Mouse (Mus musculus) Patski (cell line): Measurements from ENCODE around the gene Nt5c3b. TPM values are rescaled to one million over a fixed set of nuclear protein-coding genes. Genes with fewer than 3 reads are reported as not detected.

Source experiments
- ATAC-seq: fragments of 100-300 bp; one replicate; pipeline ENCODE4 v1.8.0; 2021
- CTCF ChIA-PET: fragments of 350-600 bp; sonication (Branson Sonifier 250); formaldehyde crosslinking; loops from one replicate; lab custom pipeline; 2022; ENCODE audit warnings: inconsistent platforms; lab: Charles Lee
- POLR2A ChIA-PET: fragments of 350-600 bp; sonication (Branson Sonifier 250); formaldehyde crosslinking; loops from one replicate; lab custom pipeline; 2022; ENCODE audit warnings: antibody characterized with exemption, inconsistent platforms; lab: Charles Lee
- DNase-seq: peaks from one replicate; pipeline ENCODE4 v3.0.0-alpha.2; 2011; ENCODE audit warnings: low read depth, low spot score
- H3K27me3 ChIP-seq: fragments of 371-371 bp; one replicate; pipeline ENCODE4 v1.5.1; 2021
- CTCF ChIP-seq: fragments of 100-300 bp; IDR thresholded peaks from one replicate; pipeline ENCODE4 v1.5.1; 2021
- in situ Hi-C: fragments of 300-500 bp; cut with MboI; formaldehyde crosslinking; loops from 3 replicates; pipeline ENCODE4 v1.11.1; 2018; ENCODE audit warnings: low pct_unique_long_range_greater_than_20kb, mixed read lengths
- polyA plus RNA-seq: library from polyadenylated mRNA; unstranded; gene quantifications from one replicate; pipeline ENCODE4 v1.2.3, GENCODE M21; 2021

Gene Nt5c3b
- polyA plus RNA-seq, 1 experiment from 2014 or later = 59.8 TPM

DNA sequence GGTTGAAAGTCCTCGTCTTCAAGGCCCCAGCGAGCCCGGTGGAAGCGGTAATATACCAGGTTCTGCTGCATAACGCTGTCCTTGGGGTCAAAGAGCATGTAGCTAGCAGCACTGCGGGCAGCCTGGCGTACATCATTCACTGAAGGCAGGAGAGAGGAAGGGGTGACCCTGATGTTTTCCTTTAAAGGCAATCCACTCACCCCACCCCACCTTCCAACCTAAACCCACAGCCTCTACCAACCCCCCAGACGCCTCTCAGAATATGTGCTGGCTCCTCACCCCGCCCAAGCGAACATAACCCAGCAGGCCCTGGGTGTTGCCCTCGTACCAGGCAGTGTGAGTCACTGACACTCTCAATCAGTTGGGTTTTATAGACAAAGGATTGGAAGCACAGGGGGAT, 29.9 kb downstream of the Nt5c3b start:
- H3K27me3 ChIP-seq = no peaks in the 10 kb centered on the region
- in situ Hi-C loops = no loop called here
- POLR2A ChIA-PET = no interaction called here
- CTCF ChIA-PET = interaction anchor here (1.0 kb wide), 1 partner anchor 63 kb away, joined by 3 read pairs; no protein-coding TSS in a partner anchor
- no peak for TF ChIP-seq CTCF
- ATAC-seq (no peak), DNase-seq (no peak)

GRCm38 (mm10) chr11:100409686-100410085, 31.9 kb downstream of the Nt5c3b start:
- no peaks in the 10 kb centered on the region for H3K27me3 ChIP-seq
- in situ Hi-C loops = loop anchor here (5.0 kb wide), 1 partner anchor 47 kb away; no protein-coding TSS in a partner anchor
- ATAC-seq (no peak), DNase-seq (no peak)
- ChIA-PET CTCF (interaction anchor here (1.5 kb wide), 1 partner anchor 9 kb away, joined by 3 read pairs; no protein-coding TSS in a partner anchor), POLR2A (no interaction called here)
- no peak for TF ChIP-seq CTCF

DNA sequence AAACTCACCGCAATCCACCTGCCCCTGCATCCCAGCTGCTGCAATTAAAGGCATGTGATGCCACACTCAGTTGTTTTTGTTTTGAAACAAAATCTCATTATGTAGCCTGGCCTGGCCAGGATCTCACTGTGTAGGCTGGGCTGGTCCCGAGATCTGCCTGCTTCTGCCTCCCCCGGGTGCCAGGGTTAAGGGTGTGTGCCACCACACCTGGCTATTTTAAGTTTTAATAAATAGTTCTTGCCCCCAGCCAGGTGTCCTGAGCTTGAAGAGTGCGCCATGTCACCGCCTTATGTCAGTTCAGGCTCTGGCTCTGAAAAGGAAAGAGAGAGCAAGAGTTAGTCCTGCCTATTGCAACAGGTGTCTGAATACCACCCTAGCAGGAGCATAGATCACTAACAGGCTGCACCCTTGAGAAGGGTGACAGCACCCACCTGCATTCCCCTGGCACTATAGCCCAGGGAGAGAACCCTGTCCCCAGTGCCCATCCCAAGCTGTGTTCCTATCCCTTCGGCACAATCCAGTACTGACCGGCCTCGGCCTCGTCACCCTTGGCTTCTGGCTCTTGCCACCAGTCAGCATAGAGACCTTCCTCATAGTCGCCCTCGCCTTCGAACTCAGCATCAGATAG, 32.7 kb downstream of the Nt5c3b start:
- ATAC-seq (no peak), DNase-seq (no peak)
- in situ Hi-C loops = loop anchor here (5.0 kb wide), 1 partner anchor 47 kb away; no protein-coding TSS in a partner anchor
- POLR2A ChIA-PET = no interaction called here
- no peaks in the 10 kb centered on the region for H3K27me3 ChIP-seq
- CTCF ChIA-PET = interaction anchor here (1.0 to 2.7 kb wide), 7 partner anchors 12 to 50 kb away, joined by 3 to 13 read pairs (median 8); partner anchors contain the start of gene Jup
- TF ChIP-seq CTCF = no peak

DNA sequence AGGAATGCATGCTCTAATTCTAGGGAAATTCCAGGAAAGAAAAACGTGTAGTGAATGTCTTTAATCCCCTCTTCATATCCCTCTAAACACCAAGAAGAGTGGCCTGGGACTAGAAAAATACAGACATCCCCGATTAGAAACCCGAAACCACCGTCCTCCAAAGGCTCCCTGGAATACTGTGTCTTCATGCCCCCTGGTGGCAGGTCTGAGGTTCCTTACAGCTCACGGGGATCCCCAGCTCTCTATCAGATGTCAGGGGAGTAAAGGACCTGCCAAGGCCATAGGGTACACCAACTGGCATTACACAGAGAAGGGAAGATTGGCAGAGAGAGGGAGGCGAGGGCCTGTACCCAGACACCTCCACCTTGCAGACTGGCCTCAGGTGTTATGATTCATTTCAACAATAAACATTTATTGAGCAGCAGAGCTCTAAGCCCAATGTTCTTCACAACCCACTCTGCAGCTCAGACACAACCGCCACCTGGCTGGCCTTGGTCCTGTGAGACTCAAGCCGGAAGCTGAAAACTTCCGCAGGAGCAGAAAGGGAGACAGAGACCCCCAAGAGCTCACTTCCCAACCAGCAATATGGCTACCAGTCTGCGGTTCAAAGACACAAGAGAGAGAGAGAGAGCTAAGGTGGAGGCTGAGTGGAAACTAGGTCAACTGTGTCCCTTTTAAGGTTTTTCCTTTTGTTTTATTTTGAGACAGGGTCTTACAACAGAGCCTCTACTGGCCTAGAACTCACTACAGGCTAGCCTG, 33.4 kb downstream of the Nt5c3b start:
- in situ Hi-C loops = loop anchor here (5.0 kb wide), 1 partner anchor 46 kb away; no protein-coding TSS in a partner anchor
- no peaks in the 10 kb centered on the region for H3K27me3 ChIP-seq
- peak; percentile 92 for TF ChIP-seq CTCF
- DNase-seq (no peak), ATAC-seq (no peak)
- ChIA-PET POLR2A (interaction anchor here (0.6 to 1.1 kb wide), 2 partner anchors 10 to 41 kb away, joined by 3 read pairs; partner anchors contain the start of gene Jup), CTCF (interaction anchor here (1.0 to 2.7 kb wide), 8 partner anchors 11 to 49 kb away, joined by 3 to 13 read pairs (median 7); partner anchors contain the start of gene Jup)

DNA sequence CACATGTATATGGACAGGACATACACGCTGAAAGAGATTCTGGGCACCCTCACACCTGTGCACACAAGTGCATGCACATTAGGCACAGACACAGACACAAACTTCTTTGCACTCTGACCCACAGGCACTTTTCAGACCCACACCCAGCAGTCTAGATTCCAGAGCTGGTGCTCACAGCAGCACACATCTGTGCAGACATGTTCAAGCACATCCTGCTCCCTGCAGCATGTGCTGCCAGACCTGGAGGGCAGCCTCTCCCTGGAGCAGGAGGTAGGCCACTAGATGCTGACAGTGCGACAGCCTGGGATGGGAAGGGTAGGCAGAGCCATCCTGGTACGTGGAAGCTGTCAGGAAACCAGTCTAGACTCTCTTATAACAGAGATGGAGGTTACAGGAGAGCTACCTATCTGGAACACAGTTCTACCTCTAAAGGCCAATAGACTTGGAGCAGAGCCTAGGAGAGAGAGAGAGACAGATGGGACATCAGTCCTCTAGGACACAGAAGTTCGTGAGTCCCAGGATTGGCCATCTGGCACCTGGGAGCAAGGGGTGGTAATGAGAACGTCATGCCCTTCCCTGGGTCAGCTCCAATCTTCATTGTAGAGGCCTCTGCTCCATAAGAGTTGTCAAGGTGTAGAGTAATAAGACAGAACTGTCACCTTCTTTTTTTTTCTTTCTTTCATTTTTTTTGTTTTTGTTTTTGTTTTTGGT, 34.5 kb downstream of the Nt5c3b start:
- CTCF ChIA-PET = interaction anchor here (0.7 to 2.7 kb wide), 7 partner anchors 10 to 48 kb away, joined by 3 to 13 read pairs (median 8); partner anchors contain the start of gene Jup
- DNase-seq (no peak), ATAC-seq (no peak)
- no peaks in the 10 kb centered on the region for H3K27me3 ChIP-seq
- in situ Hi-C loops = loop anchor here (5.0 kb wide), 1 partner anchor 45 kb away; no protein-coding TSS in a partner anchor
- POLR2A ChIA-PET = interaction anchor here (1.1 kb wide), 1 partner anchor 40 kb away, joined by 3 read pairs; no protein-coding TSS in a partner anchor
- TF ChIP-seq CTCF = no peak

DNA sequence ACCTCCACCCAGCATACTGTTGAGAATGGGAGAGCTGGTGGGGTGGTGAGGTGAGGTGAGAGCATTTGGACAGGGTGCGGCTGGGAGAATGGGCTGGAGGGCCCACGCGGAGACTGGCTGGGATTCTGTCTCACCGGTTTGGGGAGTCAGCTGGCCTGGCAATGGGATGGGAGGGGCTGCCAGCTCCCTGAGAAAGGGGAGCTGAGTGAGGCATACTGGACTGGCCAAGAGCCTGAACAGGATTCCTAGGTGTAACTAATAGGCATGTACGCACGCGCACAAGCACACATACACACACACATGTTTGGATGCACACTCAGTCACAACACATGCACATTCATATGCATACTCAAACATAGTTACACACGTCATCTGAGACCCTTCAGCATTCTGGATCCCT, 35.3 kb downstream of the Nt5c3b start:
- no peak for TF ChIP-seq CTCF
- POLR2A ChIA-PET = no interaction called here
- DNase-seq = no peak
- CTCF ChIA-PET = interaction anchor here (2.7 kb wide), 1 partner anchor 44 kb away, joined by 13 read pairs; no protein-coding TSS in a partner anchor
- in situ Hi-C loops = loop anchor here (5.0 kb wide), 1 partner anchor 44 kb away; no protein-coding TSS in a partner anchor
- H3K27me3 ChIP-seq = no peaks in the 10 kb centered on the region
- ATAC-seq = no peak

DNA sequence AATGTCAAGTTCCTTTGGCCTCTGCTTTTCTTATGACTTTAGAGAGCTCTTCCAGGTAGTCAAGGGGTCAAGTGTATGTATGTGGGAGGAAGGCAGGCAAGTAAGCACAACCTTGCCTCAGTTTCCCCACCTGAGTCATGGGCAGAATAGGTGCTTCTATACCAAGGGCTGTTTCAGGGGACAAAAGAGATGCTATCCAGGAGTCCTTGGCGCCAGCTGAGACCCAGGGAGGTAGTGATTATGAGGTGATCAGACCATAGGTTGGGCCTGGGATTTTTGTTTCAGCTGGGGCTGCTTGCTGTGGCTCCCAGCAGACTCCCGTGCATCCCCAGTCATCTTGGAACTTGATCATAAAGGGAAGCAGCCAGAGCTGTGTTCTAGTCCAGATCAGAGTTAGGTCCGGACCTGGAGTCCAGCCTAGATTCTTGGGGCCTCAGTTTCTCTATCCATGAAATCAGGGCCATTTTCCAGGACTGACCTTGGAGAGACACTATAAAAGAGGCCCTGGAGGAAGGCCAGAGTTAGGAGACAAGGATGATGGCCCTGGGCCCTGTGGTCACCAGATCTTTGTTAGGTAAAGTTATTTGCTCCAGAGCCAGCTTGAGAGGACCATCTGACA, 37.0 kb downstream of the Nt5c3b start:
- no peak for DNase-seq
- no peak for ATAC-seq
- POLR2A ChIA-PET = no interaction called here
- no peaks in the 10 kb centered on the region for H3K27me3 ChIP-seq
- in situ Hi-C loops = loop anchor here (5.0 kb wide), 1 partner anchor 42 kb away; no protein-coding TSS in a partner anchor
- TF ChIP-seq CTCF = no peak
- CTCF ChIA-PET = interaction anchor here (0.7 to 1.1 kb wide), 2 partner anchors 9 to 15 kb away, joined by 3 read pairs; no protein-coding TSS in a partner anchor

DNA sequence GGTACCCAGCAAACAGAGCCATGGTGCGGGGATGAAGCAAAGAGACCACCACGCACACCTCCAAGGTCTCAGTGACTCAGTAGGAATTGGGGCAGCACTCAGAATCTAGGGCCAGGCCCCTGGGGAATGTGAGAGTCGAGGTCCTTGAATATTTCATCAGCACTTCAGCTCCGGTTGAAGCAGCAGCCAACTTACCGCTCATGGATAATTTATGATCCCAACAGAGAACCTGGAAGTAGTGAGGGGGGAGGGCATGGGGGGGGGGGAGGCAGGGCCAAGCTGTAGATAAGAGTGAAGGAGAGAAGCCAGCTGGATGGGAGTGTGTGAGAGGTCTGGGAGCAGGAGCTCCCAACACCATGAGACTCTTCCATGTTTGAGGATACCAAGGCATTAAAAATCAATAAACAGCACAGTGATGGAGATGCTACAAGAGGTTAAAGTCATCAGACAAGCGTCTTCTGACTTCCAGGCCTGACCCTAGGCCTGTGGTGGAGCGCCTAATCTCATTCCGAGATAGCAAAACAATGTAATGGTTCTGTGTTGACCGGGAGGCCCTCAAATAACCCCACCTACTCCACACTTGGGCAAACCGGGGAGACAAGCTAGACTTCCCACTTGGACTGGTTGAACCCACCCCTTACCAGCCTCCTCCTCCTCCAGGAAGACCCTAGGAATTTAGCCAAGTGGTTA, 38.0 kb downstream of the Nt5c3b start:
- TF ChIP-seq CTCF = no peak
- in situ Hi-C loops = no loop called here
- DNase-seq (no peak), ATAC-seq (no peak)
- ChIA-PET POLR2A (no interaction called here), CTCF (interaction anchor here (1.1 kb wide), 1 partner anchor 14 kb away, joined by 3 read pairs; no protein-coding TSS in a partner anchor)
- no peaks in the 10 kb centered on the region for H3K27me3 ChIP-seq

GRCm38 (mm10) chr11:100402682-100403081, 38.9 kb downstream of the Nt5c3b start:
- POLR2A ChIA-PET = no interaction called here
- no peak for TF ChIP-seq CTCF
- H3K27me3 ChIP-seq = no peaks in the 10 kb centered on the region
- CTCF ChIA-PET = interaction anchor here (1.2 kb wide), 1 partner anchor 22 kb away, joined by 3 read pairs; no protein-coding TSS in a partner anchor
- ATAC-seq = no peak
- in situ Hi-C loops = no loop called here
- DNase-seq = no peak
